Mouse (Mus musculus): ENCODE measurements at regions not wholly inside any gene's neighbourhood (a gene's known extent, or its start where the extent isn't known, plus 50 kb on each side); places are given as distances from the start of the nearest gene placed in this dataset.

DNA sequence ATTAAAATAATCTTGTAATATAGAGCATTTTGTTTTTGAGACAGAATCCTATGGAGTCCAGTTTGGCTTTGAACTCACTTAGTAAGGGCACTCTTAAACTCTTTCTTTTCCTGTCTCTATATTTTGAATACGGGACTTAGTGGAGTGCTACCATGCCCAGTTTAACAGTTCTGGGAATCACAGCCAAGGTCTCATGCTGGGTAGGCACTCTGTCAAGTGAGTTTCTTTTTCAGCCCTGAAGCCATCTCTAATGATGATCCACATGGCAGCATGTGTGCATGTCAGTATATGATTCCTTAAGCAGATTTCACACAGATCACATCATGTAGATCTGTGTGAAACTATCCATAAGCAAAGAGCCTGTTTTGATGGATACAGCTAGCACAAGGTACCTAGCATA, 113.6 kb upstream of the Rnd3 start:
- TF ChIP-seq HCFC1 (IDR thresholded peaks at IDR 0.05; ENCODE audit: borderline replicate concordance, insufficient read depth, low read length) (no peak), CHD2 (IDR thresholded peaks at IDR 0.05; ENCODE audit: low read depth, low read length) (no peak), ZC3H11A (IDR thresholded peaks at IDR 0.05; ENCODE audit: borderline replicate concordance, low read depth, low read length) (no peak), MAFK (IDR thresholded peaks at IDR 0.05; ENCODE audit: insufficient read depth, low read depth, low read length) (no peak)

Measured in ES-E14 (cell line).